Mouse (Mus musculus): ENCODE results near the gene Rbm20.
"Not testable (repeated sequence)": the region's sequence is repeated elsewhere in the genome, so short reads cannot be mapped to it uniquely, and the experiment has no call there.

Gene Rbm20

DNA sequence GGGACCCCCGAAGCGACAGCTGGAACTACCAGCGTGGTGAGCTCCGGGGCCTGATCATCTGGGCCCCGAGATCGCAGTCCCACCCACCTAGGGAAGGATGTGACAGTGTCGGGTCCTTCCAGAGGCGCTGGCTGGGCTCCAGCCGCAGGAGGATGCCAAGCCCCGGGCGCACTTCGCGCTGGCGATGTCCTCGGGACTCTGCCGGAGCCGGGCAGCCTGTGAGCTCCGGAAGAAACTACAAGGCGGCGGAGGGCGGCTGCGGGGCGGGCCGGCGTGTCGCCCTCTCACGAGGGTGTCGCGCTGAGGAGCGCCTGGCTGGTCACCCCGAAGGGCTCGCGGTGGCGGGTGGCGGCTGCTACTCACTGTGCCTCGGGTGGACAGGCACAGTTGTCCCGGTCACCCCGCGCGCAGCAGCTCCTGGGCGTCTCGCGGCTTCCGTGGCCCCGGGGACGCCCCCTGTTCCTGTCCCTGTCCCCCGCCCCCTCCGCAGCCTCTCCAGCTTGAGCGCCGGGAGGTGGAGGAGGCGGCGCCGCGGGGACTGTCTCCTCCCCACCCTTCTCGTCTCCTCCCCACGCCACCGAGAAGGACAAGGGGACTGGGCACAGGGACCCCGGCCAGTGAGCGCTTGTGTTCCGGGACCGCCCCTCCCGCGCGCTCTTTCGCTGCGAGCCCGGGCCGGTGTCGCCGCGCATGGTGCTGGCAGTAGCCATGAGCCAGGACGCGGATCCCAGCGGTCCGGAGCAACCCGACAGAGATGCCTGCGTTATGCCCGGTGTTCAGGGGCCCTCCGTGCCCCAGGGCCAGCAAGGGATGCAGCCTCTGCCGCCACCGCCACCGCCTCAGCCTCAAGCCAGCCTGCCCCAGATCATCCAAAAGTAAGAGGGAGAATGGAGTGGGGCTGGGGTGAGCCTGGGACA is at the start of gene Rbm20:
TSS of gene Rbm20 (plus strand) at position 589 of the 917 bp plus-strand sequence.
- DNase-seq (ENCODE audit: low spot score in 2 of 2), result peak in 1 of 2 experiments; percentile 33

DNA sequence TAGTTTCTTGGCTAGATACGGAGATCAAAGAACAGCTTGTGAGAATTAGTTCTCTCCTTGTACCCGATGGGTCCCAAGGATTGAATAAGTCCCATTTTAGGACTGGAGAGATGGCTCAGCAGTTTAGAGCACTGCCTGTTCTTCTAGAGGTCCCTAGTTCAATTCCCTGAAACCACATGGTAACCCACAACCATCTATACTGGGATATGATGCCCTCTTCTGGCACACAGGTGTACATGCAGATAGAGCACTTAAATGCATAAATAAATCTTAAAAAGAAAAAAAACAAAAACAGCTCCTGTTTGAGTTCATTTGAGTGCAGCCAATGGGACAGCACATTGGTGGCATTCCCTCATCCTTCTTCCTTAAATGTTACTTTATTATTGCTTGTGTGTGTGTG is 39.1 kb upstream of the Rbm20 start:
- no peak for DNase-seq (ENCODE audit: low spot score in 2 of 2)

DNA sequence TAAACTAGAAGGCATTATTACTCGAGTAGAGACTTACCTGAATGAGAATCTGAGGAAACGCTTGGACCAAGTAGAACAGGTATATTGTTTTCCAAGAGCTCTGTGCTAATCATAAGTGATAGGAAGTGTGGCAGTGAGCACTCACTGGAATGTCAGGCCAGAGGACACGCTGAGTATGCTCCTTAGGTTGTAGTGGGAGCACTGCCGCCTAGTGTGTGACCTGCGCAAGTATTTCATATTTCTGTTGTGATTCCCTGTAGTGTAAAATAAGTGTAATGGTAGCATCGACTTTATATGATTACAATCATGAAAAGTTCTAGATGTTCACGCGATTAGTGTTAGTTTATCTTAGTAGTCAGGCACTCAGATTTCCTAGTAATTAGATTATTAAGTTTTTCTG is 38.4 kb upstream of the Rbm20 start:
- DNase-seq (ENCODE audit: low spot score in 2 of 2), result no peak

DNA sequence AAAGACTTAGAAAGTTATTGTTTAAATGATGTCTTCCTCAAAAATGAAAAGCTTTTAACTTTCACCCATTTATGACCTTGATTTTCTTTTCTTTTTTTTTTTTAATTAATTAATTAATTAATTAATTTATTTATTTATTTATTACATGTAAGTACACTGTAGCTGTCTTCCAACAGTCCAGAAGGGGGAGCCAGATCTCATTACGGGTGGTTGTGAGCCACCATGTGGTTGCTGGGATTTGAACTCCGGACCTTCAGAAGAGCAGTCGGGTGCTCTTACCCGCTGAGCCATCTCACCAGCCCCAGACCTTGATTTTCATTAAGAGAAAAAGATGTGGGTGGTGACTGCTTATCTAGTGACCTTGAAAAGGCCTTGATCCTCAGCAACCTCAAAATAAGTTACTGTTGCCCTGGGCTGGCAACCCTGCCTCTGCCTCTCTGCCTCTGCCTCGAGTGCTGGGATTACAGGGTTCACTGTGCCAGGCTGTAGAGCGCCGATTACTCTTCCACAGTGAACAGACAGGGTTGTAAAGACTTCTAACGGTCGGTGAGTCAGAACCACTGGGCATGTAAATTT is 33.0 kb upstream of the Rbm20 start:
- DNase-seq (ENCODE audit: low spot score in 2 of 2), result no peak

DNA sequence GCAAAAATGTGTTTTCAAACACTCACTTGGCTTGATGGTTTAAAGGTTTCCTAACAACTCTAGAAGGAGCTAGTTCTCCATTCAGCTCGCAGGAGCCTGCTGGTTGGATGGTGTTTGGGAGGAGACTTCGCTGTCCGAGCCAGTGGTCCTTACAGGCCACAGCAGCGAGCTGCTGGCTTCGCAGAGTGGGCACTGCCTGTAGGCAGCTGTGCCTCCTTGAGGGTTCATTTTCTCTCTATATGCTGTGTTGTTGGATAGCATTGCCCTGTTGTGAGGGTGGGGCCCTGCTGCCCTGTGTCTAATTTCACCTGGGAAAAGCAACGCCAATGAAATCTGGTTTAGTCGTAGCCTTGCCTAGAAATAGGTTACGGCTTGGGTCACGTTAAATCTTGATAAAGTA is 29.8 kb upstream of the Rbm20 start:
- DNase-seq (ENCODE audit: low spot score in 2 of 2), result no peak

DNA sequence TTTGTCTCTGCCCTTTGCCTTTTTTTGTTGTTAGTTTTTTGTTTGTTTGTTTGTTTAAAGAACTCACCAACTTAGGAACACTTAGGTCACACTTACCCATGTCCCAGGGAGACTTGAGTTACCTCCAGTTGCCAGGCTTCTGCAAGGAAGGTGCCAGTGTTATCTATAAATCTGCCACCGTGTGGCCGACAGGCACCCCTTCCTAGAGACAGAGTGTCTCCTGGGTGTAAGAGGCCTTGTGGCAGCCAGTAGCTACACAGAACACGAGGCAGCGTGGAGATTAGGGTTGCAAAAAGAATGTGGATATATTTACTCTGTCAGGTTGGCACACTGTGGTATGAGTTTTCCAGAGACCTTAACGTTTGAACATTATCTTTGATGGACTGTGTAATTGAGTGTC is 29.1 kb upstream of the Rbm20 start:
- DNase-seq (ENCODE audit: low spot score in 2 of 2), result no peak

DNA sequence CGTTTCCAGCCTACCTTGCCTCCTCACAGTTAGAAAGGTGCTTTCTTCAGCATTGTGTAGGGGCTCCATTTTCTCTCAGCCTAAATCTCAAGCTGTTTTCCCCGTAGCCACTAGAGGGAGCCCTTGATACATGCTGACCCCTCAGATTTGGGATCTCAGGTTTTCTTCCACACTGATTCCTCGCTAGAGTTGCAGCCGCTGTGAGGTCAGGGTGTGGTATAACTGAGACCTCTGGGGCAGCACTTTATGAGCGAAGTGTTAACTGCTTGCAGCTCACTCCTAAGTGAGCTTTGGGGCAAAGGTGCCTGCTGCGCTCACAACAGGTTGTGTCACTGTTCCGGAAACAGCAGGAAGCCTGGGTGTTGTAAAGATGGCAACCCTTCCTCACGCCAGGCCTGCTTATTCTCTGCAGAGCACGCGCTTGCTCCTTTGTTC is 28.3 kb upstream of the Rbm20 start:
- peak; percentile 82 to 89 for DNase-seq (ENCODE audit: low spot score in 2 of 2)

DNA sequence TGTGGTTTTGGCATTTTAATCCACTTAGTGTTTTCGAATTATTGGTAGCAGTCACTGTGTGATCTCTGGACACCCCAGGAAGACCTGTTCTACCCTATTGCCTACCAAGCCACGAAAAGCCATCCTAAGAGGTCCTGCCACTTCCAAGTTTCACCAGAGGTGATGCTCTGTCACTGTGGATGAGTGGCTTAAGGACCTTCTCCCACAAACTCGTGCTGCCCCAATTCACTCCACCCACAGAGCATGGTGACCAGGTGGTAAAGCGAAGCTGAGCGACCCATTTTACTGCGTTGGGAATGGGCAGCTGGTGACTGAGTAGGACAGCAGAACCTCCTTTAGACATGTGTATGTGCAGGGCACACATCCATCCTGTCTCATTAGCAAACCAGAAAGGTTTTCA is 27.7 kb upstream of the Rbm20 start:
- peak in 1 of 2 experiments; percentile 37 for DNase-seq (ENCODE audit: low spot score in 2 of 2)

DNA sequence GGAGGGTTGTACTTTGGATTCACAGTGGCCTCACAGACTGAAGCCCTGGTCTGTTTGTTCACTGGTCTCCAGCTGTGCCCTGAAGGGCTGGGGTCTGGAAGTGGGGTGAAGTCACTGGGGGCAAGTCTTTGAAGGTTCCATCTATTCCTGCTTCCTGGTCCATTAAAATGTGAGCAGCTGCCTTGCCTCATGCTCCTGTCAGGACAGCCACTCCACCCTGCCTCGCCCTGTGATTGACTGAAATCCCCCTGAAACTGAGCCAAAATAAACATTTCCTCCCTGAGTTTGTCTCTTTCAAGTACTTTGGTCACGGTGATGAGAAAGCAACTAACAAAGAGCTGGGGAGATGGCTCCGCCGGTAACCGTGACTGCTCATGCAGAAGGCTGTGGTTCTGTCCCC is 27.3 kb upstream of the Rbm20 start:
- DNase-seq (ENCODE audit: low spot score in 2 of 2), result no peak

DNA sequence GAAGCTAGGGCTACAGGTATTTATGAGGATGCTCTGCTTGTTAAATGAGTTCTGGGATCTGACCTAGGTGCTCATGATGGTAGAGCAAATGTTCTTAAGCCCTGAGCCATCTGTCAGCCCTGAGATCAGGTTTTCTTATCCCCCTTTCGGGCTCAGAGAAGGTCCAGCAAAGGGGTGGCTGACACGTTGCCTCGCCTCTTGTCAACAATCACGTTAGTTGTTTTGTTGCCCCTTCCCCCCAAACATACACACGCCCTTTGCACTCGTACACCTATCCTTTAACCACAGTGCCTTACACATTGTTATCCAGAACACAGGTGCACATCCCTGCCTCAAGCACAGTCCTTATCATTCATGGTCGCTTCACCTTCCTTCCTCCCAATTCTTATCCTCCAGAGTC is 26.2 kb upstream of the Rbm20 start:
- no peak for DNase-seq (ENCODE audit: low spot score in 2 of 2)

DNA sequence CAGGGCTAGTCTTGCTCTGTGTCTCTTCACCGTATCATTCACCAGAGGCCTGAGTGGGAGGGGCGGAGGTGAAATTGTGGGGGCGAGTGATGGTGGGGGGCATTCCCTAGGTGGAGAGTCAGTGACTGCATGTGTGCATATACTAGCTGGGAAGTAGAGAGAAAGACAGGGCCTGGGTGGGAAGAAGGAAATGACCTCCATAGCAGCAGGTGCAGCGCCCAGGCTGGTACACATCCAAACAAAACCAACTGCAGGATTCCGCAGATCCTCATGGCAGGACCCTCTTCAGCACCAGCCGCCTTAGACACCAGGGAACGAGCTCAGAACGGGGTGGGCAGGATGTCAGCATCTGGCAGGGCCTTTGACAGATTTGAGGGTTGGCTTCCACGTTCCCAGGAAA is 24.8 kb upstream of the Rbm20 start:
- no peak for DNase-seq (ENCODE audit: low spot score in 2 of 2)

DNA sequence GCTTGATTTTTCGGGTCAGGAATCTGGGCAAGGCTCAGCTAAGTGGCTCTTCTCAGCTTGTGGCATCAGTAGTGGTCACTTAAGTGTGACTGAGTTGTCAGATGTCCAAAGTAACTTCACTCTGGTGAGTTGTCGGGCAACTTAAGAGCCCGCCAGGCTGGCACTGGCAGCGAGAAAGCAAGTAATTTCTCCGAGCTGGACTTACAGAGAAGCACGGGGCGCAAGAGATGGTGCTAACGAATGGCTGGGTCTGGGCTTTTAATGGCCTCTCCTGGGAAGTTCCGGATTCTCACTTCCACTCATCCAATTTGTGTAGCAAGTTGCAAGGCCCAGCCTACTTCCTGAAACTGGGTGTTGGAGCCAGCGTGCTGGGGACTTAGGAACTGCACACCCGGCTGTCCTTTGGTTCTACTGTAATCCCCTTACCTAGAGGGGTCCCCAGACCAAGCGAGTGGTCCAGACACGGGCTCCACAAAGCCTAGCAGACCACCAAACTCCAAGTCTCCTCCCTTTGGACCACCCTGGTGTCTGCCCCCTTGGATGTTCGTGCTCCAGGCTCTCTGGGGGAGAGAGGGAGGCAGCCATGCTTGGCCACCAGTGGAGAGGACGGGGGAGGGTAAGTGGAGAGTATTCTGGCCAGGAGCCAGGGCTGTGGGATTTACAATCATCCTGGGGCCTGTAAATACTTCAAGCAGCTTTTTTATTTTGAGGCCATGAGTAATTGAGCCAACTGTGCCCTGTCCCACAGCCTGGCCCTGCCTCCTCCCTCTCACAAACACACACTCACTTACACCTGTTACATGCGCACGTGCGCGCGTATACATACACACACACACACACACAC is 23.3 kb upstream of the Rbm20 start:
- DNase-seq (ENCODE audit: low spot score in 2 of 2), result no peak

DNA sequence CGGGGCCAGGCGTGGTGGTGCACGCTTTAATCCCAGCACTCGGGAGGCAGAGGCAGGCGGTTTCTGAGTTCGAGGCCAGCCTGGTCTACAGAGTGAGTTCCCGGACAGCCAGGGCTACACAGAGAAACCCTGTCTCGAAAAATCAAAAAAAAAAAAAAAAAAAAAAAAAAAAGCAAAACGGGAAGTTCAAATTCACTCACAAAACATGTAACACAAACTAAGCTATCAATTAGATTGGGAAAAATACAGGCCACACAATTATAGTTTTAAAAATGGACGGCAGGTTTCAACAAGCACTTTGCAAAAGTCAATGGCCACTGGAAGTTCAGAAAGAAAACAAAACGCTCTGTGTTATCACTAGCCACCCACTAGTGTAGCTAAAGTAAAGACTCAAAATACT is 20.7 kb upstream of the Rbm20 start:
- not testable (repeated sequence) for DNase-seq (ENCODE audit: low spot score in 2 of 2)

DNA sequence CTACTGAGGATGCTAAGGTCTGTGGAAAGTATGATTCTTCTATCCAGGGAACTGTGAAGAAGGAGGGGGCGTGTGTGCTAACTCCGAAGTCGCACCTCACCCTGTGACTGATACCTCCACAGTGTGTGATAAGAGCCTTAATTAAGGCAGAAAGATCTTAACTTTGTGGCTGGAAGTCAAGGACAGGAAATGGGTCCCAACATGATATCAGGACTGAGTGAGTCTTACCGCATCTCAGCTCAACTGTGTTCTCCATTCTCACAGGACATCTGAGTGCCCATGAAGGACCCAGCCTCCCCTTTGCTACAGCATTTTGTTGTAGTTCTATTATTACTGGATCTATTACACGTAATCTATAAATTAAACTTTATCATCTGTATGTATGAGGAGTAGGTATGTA is 19.7 kb upstream of the Rbm20 start:
- DNase-seq (ENCODE audit: low spot score in 2 of 2), result no peak

DNA sequence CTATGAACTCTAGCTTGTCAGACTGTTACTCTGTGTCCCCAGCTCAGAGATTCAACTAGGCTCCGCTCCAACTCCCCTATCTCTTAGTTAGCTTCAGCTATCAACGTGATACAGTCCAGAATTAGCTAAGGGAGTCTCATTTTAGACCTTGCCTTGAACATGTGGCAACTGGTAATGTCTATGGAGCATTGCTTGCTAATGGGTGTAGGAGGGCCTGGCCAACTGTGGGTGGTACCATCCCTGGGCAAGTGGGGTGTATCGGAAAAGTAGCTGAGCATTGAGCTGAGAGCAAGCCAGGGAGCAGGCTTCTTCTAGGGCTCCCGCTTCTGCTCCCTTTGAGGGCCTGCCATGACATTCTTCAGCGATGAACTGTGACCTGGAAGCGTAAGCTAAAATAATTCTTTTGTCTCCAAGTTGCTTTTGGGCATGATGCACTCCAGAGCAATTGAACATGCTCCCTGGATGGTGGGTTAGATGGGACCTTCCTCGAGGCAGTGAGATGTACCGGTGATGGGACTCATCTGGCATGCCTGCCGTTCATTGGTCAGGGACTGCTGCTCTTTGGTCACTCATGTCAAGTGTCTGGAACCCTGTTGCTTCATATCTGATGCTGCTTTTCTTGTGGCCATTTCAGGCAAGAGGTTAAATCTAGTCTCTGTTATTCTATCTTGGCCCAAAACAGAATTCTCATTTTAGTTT is 16.2 kb upstream of the Rbm20 start:
- no peak for DNase-seq (ENCODE audit: low spot score in 2 of 2)

DNA sequence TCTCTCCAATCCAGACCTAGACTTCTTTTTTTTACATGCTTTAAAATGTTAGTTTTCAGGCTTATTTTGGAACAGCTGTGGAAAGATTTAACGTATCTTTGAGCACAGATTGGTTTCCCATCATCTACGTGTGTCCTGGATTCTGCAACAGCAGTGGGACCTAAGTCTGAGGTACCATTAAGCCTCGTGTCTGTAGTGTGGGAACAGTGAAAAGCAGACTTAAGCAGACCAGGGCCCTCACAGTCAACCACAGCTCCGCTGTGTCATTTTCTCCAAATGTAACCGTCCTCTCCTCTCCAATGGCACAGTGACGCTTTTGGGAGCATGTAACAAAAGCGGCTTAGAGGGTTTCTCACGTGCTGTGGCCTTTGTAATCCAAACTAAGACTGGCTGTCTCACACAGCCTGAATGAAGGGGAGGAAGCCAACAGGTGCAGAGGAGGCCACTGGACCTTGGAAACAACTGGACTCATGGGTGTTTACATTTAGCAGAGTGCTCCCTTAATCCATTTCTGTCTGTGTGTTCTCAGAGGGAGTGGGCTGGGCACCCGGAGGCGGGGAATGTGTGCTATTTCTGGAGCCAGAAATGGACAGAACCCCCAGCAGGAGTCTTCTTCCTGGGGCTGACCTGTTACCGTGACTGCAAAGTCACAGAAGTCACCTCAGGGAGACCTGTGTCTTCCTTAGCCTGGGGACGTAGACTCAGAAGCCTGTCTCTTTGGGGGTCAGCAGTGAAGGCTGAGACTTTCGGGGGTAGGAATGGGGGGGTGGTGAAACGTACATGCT is 15.0 kb upstream of the Rbm20 start:
- no peak for DNase-seq (ENCODE audit: low spot score in 2 of 2)

DNA sequence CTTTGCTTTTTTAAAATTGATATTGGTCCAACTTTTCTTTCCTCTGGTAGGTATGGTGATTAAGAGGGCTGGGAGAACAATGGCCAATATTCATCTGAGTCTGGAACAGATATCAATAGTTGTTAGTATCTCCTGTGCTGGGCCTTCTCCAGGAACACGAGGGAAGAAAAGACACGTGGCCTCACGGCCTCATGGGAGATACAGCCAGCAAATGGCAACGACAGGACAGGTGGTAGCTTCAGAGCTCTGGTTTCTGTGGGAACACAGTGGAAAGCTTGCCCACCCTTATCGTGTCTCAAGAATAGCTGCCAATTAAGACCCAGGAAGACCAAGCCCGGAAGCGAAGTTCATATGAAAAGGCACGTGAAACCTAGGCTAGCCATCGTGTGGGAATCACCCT is 12.3 kb upstream of the Rbm20 start:
- DNase-seq (ENCODE audit: low spot score in 2 of 2), result no peak

DNA sequence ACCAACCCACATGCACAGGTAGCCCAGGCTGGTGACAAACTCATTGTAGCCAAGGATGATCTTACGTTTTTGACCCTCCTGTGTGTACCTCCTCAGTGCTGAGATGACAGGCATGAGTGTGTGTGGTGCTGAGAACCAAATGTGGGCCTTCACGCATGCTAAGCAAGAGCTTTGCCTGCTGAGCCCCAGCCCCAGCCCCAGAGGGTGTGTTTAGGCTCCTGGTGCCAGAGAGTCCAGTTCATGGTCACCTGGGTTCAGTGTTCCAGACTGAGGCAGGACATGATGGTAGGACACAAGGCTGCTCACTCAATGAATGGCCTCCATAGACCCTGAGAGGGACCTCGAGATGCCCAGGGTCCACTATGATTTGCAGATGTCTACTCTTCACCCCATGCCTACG is 11.7 kb upstream of the Rbm20 start:
- DNase-seq (ENCODE audit: low spot score in 2 of 2), result no peak

DNA sequence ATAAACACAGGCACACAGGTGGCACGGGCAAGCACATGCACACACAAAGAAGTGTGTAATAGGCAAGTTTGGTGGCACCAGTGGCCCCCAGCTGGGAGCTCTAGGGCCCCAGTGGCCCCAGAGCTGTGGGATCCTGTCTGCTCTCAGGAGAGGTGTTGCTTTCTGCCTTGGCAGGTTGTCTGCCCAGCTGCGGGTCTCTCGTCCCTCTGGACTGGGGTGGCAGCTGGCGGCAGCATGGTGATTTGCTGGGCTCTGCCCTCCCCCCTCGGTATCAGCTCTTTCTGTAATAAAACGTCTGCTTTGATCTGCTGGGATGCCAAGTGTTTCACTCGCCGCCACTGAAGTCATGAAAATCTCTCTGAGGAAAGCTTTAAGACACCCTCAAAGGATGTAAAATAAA is 10.4 kb upstream of the Rbm20 start:
- DNase-seq (ENCODE audit: low spot score in 2 of 2), result no peak

DNA sequence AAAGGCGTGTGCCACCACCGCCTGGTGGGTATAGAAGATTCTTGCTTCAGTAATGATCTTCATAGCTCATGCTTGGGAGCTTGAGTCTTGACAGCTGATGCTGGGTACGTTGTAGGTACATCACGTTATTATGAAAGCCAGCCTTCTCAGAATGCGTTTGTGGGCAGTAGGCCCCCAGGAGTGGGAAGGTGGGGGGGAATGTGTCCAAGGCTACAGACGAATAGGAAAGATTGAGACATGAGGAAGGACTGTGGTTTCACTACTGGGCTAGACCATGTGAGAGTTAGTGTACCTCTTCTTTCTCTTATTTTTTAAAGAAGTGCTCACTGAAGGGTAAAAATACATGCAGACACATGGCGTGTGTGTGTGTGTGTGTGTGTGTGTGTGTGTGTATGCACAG is 8.3 kb upstream of the Rbm20 start:
- DNase-seq (ENCODE audit: low spot score in 2 of 2), result no peak

DNA sequence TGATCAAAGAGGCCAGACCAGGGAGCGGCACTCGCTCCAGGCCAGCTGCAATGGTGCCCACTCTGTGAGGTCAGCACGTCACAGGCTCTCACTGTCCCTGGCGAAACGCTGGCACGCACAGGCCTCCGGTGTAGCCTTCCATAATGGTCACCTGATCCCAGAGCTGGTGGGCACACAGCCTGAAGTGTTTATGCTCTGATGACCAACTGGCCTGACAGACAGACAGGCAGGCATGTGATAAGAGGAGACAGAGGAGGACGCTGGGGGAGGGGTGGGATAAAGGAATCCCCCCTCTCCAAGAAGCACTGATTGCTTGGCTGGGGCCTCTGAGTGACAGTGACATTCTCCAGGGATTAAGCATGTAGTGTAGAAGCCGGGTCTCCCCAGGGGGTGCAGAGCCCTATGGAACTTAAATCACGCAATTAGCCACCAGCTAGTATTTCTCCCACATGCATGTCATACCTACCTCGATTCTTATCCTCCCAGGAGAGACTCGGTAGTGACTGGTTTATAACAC is 6.4 kb upstream of the Rbm20 start:
- no peak for DNase-seq (ENCODE audit: low spot score in 2 of 2)

Measured in frontal cortex, postnatal 36 days (tissue).